Mouse (Mus musculus): ENCODE measurements around the gene Sema3c. TPM values are rescaled to one million over a fixed set of nuclear protein-coding genes. Genes with fewer than 3 reads are reported as not detected.

The Sema3c gene
- polyA plus RNA-seq, 1 experiment from 2014 or later, result 4.4 TPM

DNA sequence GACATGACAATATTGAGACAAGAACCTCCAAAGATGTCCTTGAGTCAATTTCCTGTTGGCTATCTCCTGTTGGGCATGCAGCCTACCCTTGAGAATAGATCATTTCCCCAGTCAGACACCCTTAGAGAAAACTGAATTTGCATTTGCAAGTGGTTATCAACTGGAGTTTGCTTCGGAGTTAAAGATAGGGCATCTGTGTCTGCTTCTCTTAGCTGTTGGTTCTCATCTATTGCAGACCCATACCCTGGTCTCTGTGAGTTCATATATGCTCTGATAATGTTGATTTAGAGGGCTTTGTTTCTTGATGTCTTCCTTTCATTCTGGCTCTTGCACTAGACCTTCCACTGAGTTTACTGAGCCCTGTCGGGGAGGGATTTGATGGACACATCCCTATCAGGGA, 106.8 kb downstream of the Sema3c start:
- no peak overlapping the region for H3K27ac ChIP-seq (ENCODE audit: low read depth, low read length)
- H3K4me1 ChIP-seq (replicated peaks; ENCODE audit: control insufficient read depth, insufficient read depth, low read length), result no peaks in the 10 kb centered on the region
- no peak for ATAC-seq (replicated peaks; ENCODE audit: low FRiP score)
- no peaks in the 10 kb centered on the region for H3K36me3 ChIP-seq (ENCODE audit: control insufficient read depth, insufficient read depth, low read length)
- no peak overlapping the region for H3K4me3 ChIP-seq (ENCODE audit: low read depth, low read length)
- no peak for DNase-seq (ENCODE audit: low spot score)
- H3K4me2 ChIP-seq, result no peak overlapping the region
- WGBS, result 67% methylated on average over 2 of the region's 2 CpGs
- no peaks in the 10 kb centered on the region for H3K9me3 ChIP-seq (ENCODE audit: control insufficient read depth, low read length)
- H3K9ac ChIP-seq (ENCODE audit: low read depth, low read length), result no peak overlapping the region
- H3K27me3 ChIP-seq (replicated peaks; ENCODE audit: control insufficient read depth, insufficient read depth, low read length), result no peaks in the 10 kb centered on the region

DNA sequence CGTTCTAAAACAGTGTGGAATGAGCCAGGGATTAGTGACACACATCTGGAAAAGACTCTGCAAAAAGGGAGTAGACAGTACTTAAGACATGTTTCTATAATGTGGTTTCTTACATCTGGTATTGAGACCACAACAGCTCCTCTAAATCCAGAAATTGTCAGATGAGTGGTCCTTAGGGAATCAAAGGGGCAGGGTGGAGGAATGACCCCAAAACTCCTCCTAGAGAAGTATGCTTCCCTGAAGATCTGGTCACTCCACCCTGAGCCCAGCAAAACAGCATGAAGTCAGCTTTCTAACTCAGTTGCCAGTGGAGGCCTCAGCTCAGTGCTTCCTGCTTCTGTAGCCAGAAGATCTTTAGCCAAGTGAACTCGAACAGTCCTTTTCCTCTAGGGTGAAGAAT, 115.0 kb downstream of the Sema3c start:
- WGBS, result 52% methylated on average over 2 of the region's 2 CpGs
- Histone ChIP-seq H3K27me3 (replicated peaks; ENCODE audit: control insufficient read depth, insufficient read depth, low read length) (no peaks in the 10 kb centered on the region), H3K4me3 (ENCODE audit: low read depth, low read length) (no peak overlapping the region), H3K4me1 (replicated peaks; ENCODE audit: control insufficient read depth, insufficient read depth, low read length) (no peaks in the 10 kb centered on the region), H3K9ac (ENCODE audit: low read depth, low read length) (no peak overlapping the region), H3K9me3 (ENCODE audit: control insufficient read depth, low read length) (no peaks in the 10 kb centered on the region), H3K4me2 (no peak overlapping the region), H3K27ac (ENCODE audit: low read depth, low read length) (no peak overlapping the region), H3K36me3 (ENCODE audit: control insufficient read depth, insufficient read depth, low read length) (no peaks in the 10 kb centered on the region)
- ATAC-seq (replicated peaks; ENCODE audit: low FRiP score), result no peak
- no peak for DNase-seq (ENCODE audit: low spot score)

DNA sequence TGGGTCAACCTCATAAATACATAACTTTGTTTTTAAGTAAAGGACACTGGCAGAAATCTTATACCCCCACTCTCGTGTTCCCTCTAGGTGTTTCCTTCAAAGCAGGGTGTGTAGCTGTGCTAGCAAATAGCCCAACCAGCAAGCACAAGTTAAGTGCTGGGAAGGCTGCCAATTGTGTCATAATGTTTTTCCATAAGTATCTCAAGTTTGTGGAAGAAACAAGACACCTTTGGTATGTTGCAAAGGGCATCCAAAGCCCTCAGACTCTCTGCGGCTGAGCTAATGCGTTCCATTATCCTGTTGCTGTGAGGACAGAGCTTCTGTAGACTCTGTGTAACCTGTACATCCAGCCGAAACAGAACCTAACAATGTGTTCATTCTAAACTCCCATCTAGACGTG, 115.5 kb downstream of the Sema3c start:
- no peaks in the 10 kb centered on the region for H3K27me3 ChIP-seq (replicated peaks; ENCODE audit: control insufficient read depth, insufficient read depth, low read length)
- no peaks in the 10 kb centered on the region for H3K4me1 ChIP-seq (replicated peaks; ENCODE audit: control insufficient read depth, insufficient read depth, low read length)
- H3K4me3 ChIP-seq (ENCODE audit: low read depth, low read length), result no peak overlapping the region
- H3K27ac ChIP-seq (ENCODE audit: low read depth, low read length), result no peak overlapping the region
- DNase-seq (ENCODE audit: low spot score) (no peak), ATAC-seq (replicated peaks; ENCODE audit: low FRiP score) (no peak)
- H3K4me2 ChIP-seq, result no peak overlapping the region
- no peaks in the 10 kb centered on the region for H3K9me3 ChIP-seq (ENCODE audit: control insufficient read depth, low read length)
- H3K36me3 ChIP-seq (ENCODE audit: control insufficient read depth, insufficient read depth, low read length), result no peaks in the 10 kb centered on the region
- WGBS, result 68% methylated on average over 5 of the region's 5 CpGs
- H3K9ac ChIP-seq (ENCODE audit: low read depth, low read length), result no peak overlapping the region

DNA sequence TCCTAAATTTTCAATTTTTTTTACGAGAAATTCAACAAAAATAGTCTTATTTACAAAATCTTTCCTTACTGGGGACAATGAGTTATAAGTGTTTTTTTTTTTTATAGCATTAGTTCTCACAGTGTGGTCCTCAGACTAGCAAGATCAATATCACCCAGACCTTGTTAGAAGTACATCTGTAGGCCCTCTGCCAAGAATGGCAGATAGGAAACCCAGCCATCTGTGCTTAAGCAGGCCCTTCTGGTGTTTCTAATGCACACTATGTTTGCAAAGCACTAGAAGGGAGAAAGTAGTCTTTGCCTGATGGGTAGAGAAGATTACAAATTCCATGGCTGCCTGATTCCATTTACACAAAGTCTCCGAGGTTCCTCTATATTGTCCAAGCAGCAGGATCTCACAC, 121.3 kb downstream of the Sema3c start:
- Histone ChIP-seq H3K4me1 (replicated peaks; ENCODE audit: control insufficient read depth, insufficient read depth, low read length) (no peaks in the 10 kb centered on the region), H3K4me2 (no peak overlapping the region), H3K36me3 (ENCODE audit: control insufficient read depth, insufficient read depth, low read length) (no peaks in the 10 kb centered on the region), H3K27ac (ENCODE audit: low read depth, low read length) (no peak overlapping the region), H3K27me3 (replicated peaks; ENCODE audit: control insufficient read depth, insufficient read depth, low read length) (no peaks in the 10 kb centered on the region), H3K4me3 (ENCODE audit: low read depth, low read length) (no peak overlapping the region), H3K9me3 (ENCODE audit: control insufficient read depth, low read length) (no peaks in the 10 kb centered on the region), H3K9ac (ENCODE audit: low read depth, low read length) (no peak overlapping the region)
- DNase-seq (ENCODE audit: low spot score) (no peak), ATAC-seq (replicated peaks; ENCODE audit: low FRiP score) (no peak)
- 69% methylated on average over 2 of the region's 2 CpGs for WGBS

DNA sequence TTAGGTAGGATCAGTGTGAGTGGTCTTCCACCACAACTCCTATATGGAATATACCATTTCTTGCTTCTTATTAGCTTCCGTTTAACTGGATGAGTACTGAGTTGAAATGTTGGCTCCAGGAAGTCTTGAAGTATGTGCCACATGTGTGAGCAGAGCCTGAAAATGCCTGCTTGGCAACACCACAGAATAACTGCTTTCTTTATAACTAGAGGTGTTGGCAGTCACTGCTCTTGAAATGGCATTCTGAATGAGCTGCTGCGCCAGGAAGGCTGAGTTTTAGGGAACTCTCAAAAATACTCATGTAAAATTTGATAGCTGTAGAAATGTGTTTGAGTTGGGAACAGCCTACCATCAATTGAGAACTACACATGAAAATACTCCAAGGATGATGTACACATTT, 124.8 kb downstream of the Sema3c start:
- 86% methylated on average over 2 of the region's 2 CpGs for WGBS
- Histone ChIP-seq H3K4me1 (replicated peaks; ENCODE audit: control insufficient read depth, insufficient read depth, low read length) (no peaks in the 10 kb centered on the region), H3K27me3 (replicated peaks; ENCODE audit: control insufficient read depth, insufficient read depth, low read length) (no peaks in the 10 kb centered on the region), H3K9ac (ENCODE audit: low read depth, low read length) (no peak overlapping the region), H3K27ac (ENCODE audit: low read depth, low read length) (no peak overlapping the region), H3K36me3 (ENCODE audit: control insufficient read depth, insufficient read depth, low read length) (no peaks in the 10 kb centered on the region), H3K4me3 (ENCODE audit: low read depth, low read length) (no peak overlapping the region), H3K9me3 (ENCODE audit: control insufficient read depth, low read length) (no peaks in the 10 kb centered on the region), H3K4me2 (no peak overlapping the region)
- ATAC-seq (replicated peaks; ENCODE audit: low FRiP score) (no peak), DNase-seq (ENCODE audit: low spot score) (no peak)

DNA sequence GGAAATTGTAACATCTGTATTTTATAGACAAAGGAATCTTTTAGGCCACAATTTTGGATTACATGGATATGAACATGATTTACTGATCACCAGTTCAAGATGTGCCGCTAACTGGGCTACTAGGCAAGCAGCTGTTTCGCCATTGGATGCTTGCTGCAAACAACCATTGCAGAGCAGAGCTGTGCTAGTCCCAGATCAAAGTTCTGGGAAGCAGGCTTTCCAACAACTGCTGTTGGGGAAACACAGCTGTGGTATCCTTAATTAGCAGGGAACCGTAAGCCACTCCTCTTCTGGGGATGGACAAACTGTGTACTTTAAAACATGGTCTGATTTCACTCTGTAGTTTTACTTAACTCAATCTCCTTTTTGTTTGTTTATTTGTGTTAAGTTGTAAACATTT, 130.1 kb downstream of the Sema3c start:
- Histone ChIP-seq H3K9me3 (ENCODE audit: control insufficient read depth, low read length) (no peaks in the 10 kb centered on the region), H3K4me3 (ENCODE audit: low read depth, low read length) (no peak overlapping the region), H3K4me1 (replicated peaks; ENCODE audit: control insufficient read depth, insufficient read depth, low read length) (no peaks in the 10 kb centered on the region), H3K27ac (ENCODE audit: low read depth, low read length) (no peak overlapping the region), H3K27me3 (replicated peaks; ENCODE audit: control insufficient read depth, insufficient read depth, low read length) (no peaks in the 10 kb centered on the region), H3K9ac (ENCODE audit: low read depth, low read length) (no peak overlapping the region), H3K4me2 (no peak overlapping the region), H3K36me3 (ENCODE audit: control insufficient read depth, insufficient read depth, low read length) (no peaks in the 10 kb centered on the region)
- DNase-seq (ENCODE audit: low spot score) (no peak), ATAC-seq (replicated peaks; ENCODE audit: low FRiP score) (no peak)
- whole genome bisulfite sequencing, result 65% methylated on average over 3 of the region's 3 CpGs

DNA sequence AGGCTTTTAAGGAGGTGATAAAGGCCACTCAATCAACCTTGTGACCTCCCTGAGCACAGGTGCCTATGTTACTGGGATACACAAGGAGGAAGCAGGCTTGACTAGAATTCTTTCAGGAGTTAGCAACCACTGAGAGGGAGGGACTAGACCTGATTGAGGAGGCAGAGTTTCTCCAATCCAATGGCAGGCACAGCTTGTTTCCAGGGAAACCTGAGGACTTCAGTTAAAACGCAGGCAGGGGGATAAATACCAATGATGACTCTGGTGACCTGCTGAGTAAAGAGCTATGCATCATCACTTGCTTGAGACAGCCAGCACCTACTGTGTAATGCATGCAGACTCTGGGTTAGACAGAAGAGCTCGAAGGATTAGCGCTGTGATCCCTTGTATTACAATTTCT, 133.0 kb downstream of the Sema3c start:
- H3K4me1 ChIP-seq (replicated peaks; ENCODE audit: control insufficient read depth, insufficient read depth, low read length), result no peaks in the 10 kb centered on the region
- H3K27ac ChIP-seq (ENCODE audit: low read depth, low read length), result no peak overlapping the region
- WGBS, result 47% methylated on average over 3 of the region's 3 CpGs
- no peak overlapping the region for H3K9ac ChIP-seq (ENCODE audit: low read depth, low read length)
- H3K27me3 ChIP-seq (replicated peaks; ENCODE audit: control insufficient read depth, insufficient read depth, low read length), result no peaks in the 10 kb centered on the region
- no peaks in the 10 kb centered on the region for H3K9me3 ChIP-seq (ENCODE audit: control insufficient read depth, low read length)
- H3K4me3 ChIP-seq (ENCODE audit: low read depth, low read length), result no peak overlapping the region
- H3K4me2 ChIP-seq, result no peak overlapping the region
- DNase-seq (ENCODE audit: low spot score) (no peak), ATAC-seq (replicated peaks; ENCODE audit: low FRiP score) (no peak)
- no peaks in the 10 kb centered on the region for H3K36me3 ChIP-seq (ENCODE audit: control insufficient read depth, insufficient read depth, low read length)

DNA sequence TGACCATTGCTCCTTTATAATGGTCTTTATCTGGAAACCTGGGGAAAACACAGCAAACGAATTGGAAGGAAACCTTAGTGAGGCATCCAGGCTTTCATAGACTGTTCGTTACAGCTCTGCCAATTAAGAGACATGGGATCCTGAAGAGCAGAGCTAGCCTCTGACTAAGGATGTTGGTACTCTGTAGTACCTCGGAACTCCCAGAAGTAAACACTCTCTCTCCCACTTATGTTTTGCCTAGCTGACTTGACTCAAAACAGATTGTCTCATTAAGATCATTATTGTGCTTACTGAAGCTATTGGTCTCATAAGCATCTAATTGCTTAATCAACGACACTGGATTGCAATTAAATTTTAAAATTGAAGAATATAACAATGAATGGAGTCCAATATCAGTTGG, 138.3 kb downstream of the Sema3c start:
- Histone ChIP-seq H3K4me3 (ENCODE audit: low read depth, low read length) (no peak overlapping the region), H3K36me3 (ENCODE audit: control insufficient read depth, insufficient read depth, low read length) (no peaks in the 10 kb centered on the region), H3K27ac (ENCODE audit: low read depth, low read length) (no peak overlapping the region), H3K9ac (ENCODE audit: low read depth, low read length) (no peak overlapping the region), H3K9me3 (ENCODE audit: control insufficient read depth, low read length) (no peaks in the 10 kb centered on the region), H3K4me1 (replicated peaks; ENCODE audit: control insufficient read depth, insufficient read depth, low read length) (no peaks in the 10 kb centered on the region), H3K27me3 (replicated peaks; ENCODE audit: control insufficient read depth, insufficient read depth, low read length) (no peaks in the 10 kb centered on the region), H3K4me2 (no peak overlapping the region)
- DNase-seq (ENCODE audit: low spot score) (no peak), ATAC-seq (replicated peaks; ENCODE audit: low FRiP score) (no peak)
- 70% methylated on average over 4 of the region's 4 CpGs for WGBS

DNA sequence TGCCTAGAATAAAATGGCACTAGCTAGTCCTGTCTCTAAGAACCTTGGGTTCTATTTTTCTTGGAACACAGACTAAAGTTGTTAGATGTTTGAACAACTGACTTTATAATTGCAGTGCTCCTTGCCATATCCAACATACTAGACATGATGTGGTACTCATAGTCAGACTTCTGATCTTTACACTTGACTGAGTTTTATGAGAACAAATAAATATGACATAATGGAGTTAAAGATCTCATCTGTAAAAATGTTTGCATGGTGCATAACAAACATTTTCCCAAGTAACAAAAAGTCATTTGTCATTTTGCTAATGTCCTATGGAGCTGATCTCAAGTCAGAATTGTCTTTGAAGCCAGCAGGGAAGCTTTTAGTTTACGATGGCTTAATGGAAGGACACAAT, 141.1 kb downstream of the Sema3c start:
- 79% methylated on average over 1 of the region's 1 CpGs for WGBS
- Histone ChIP-seq H3K4me1 (replicated peaks; ENCODE audit: control insufficient read depth, insufficient read depth, low read length) (no peaks in the 10 kb centered on the region), H3K9ac (ENCODE audit: low read depth, low read length) (no peak overlapping the region), H3K4me2 (no peak overlapping the region), H3K36me3 (ENCODE audit: control insufficient read depth, insufficient read depth, low read length) (no peaks in the 10 kb centered on the region), H3K27me3 (replicated peaks; ENCODE audit: control insufficient read depth, insufficient read depth, low read length) (no peaks in the 10 kb centered on the region), H3K27ac (ENCODE audit: low read depth, low read length) (no peak overlapping the region), H3K9me3 (ENCODE audit: control insufficient read depth, low read length) (no peaks in the 10 kb centered on the region), H3K4me3 (ENCODE audit: low read depth, low read length) (no peak overlapping the region)
- ATAC-seq (replicated peaks; ENCODE audit: low FRiP score) (no peak), DNase-seq (ENCODE audit: low spot score) (no peak)

Data from liver, embryonic 11.5 days (tissue).